Comparison of ENCODE assay signal across 8 mouse cellular contexts in genomic region chr10:97312978-97313377, GRCm38 (mm10).
A peak's percentile ranks its signal among the peaks of the same experiment; 100 is the strongest.
DNase-seq lines count a peak whose midpoint lies in the region; ATAC-seq and TF ChIP-seq lines count a peak whose summit lies in the region.

No protein-coding gene starts in this region.

- peak; percentile 88 for DNase-seq in ES-CJ7 (ENCODE audit: low read depth, low spot score)
- peak; percentile 94 for DNase-seq in cerebellum, adult 11-12 months
- peak; percentile 91 to 96 for DNase-seq in heart, postnatal 36 days
- DNase-seq in layer of hippocampus, adult 2 months (ENCODE audit: low spot score in 2 of 2): peak; percentile 92 to 97
- peak; percentile 99 for DNase-seq in lung, embryonic 14.5 days
- DNase-seq in thymus, adult 2 months: peak; percentile 90

- TF ChIP-seq CTCF in layer of hippocampus, adult 2 months (conservative IDR thresholded peaks at IDR 0.05): peak; percentile 90
- peak; percentile 91 for TF ChIP-seq CTCF in lung, embryonic 14.5 days (IDR thresholded peaks at IDR 0.05; ENCODE audit: low read depth)
- TF ChIP-seq CTCF in olfactory bulb, adult 2 months (IDR thresholded peaks at IDR 0.05; ENCODE audit: insufficient read depth, low read depth, low read length): peak; percentile 81
- peak; percentile 93 for TF ChIP-seq CTCF in thymus, adult 2 months (IDR thresholded peaks at IDR 0.05; ENCODE audit: borderline replicate concordance, control insufficient read depth, extremely low read depth, insufficient read depth, low read length, poor library complexity)

- WGBS in forebrain, embryonic 16.5 days: under 1% methylated on average over 17 of the region's 17 CpGs
- under 1% methylated on average over 17 of the region's 17 CpGs for whole genome bisulfite sequencing in lung, embryonic 14.5 days
- 0% methylated on average over 17 of the region's 17 CpGs for WGBS in olfactory bulb, adult 2 months
- whole genome bisulfite sequencing in thymus, adult 2 months: under 1% methylated on average over 17 of the region's 17 CpGs

- peak overlapping the region; percentile 41 for H3K4me3 ChIP-seq in forebrain, embryonic 16.5 days (replicated peaks; ENCODE audit: low read length)
- peak overlapping the region; percentile 80 for H3K4me3 ChIP-seq in layer of hippocampus, adult 2 months
- peak overlapping the region; percentile 46 for H3K4me3 ChIP-seq in lung, embryonic 14.5 days (ENCODE audit: low read depth, low read length)
- no peak overlapping the region for H3K4me3 ChIP-seq in olfactory bulb, adult 2 months (ENCODE audit: insufficient read depth, low read depth, low read length)
- no peak overlapping the region for H3K4me3 ChIP-seq in thymus, adult 2 months (ENCODE audit: control insufficient read depth, insufficient read depth, low read length)

- ATAC-seq in forebrain, embryonic 16.5 days: peak; percentile 96
- ATAC-seq in lung, embryonic 14.5 days (ENCODE audit: insufficient read depth): peak; percentile 87

- 0 out of 2 replicates have a peak, but pooled peaks cover 2% of the 10 kb centered on the region for H3K4me1 ChIP-seq in forebrain, embryonic 16.5 days (replicated peaks; ENCODE audit: control insufficient read depth, insufficient read depth, low read length)
- H3K4me1 ChIP-seq in lung, embryonic 14.5 days (ENCODE audit: insufficient read depth): 0 out of 2 replicates have a peak, but pooled peaks cover 9% of the 10 kb centered on the region
- H3K4me1 ChIP-seq in olfactory bulb, adult 2 months (ENCODE audit: control insufficient read depth, insufficient read depth, low read length): no peaks in the 10 kb centered on the region
- H3K4me1 ChIP-seq in thymus, adult 2 months (replicated peaks; ENCODE audit: control insufficient read depth, insufficient read depth, low read length): peaks cover 2% of the 10 kb centered on the region; the same call in 1 of the 2 replicates

- H3K4me2 ChIP-seq in forebrain, embryonic 16.5 days (ENCODE audit: low read length): peak overlapping the region; percentile 76
- H3K4me2 ChIP-seq in lung, embryonic 14.5 days: peak overlapping the region; percentile 88

- H3K9me3 ChIP-seq in forebrain, embryonic 16.5 days (ENCODE audit: control insufficient read depth, low read length): no peaks in the 10 kb centered on the region
- H3K9me3 ChIP-seq in lung, embryonic 14.5 days (ENCODE audit: low read depth, low read length): no peaks in the 10 kb centered on the region

- TF ChIP-seq POLR2A in olfactory bulb, adult 2 months (IDR thresholded peaks at IDR 0.05; ENCODE audit: insufficient read depth, low read depth, low read length): no peak
- TF ChIP-seq POLR2A in thymus, adult 2 months (IDR thresholded peaks at IDR 0.05; ENCODE audit: control insufficient read depth, extremely low read depth, insufficient read depth, low read length, poor library complexity): no peak

- peak overlapping the region; percentile 94 for H3K27ac ChIP-seq in forebrain, embryonic 16.5 days (ENCODE audit: low read length)
- H3K27ac ChIP-seq in layer of hippocampus, adult 2 months: peak overlapping the region; percentile 100
- peak overlapping the region; percentile 99 for H3K27ac ChIP-seq in lung, embryonic 14.5 days (ENCODE audit: low read depth)
- peak overlapping the region; percentile 99 for H3K27ac ChIP-seq in olfactory bulb, adult 2 months (ENCODE audit: insufficient read depth, low read depth, low read length)
- H3K27ac ChIP-seq in thymus, adult 2 months (ENCODE audit: control insufficient read depth, insufficient read depth, low read length): peak overlapping the region; percentile 98; the same call in 1 of the 2 replicates

- no peaks in the 10 kb centered on the region for H3K27me3 ChIP-seq in forebrain, embryonic 16.5 days (replicated peaks; ENCODE audit: control insufficient read depth, insufficient read depth, low read length)
- H3K27me3 ChIP-seq in lung, embryonic 14.5 days (ENCODE audit: insufficient read depth, low read length): no peaks in the 10 kb centered on the region
- H3K27me3 ChIP-seq in thymus, adult 2 months (ENCODE audit: control insufficient read depth, insufficient read depth, low read length): no peaks in the 10 kb centered on the region

- peak overlapping the region; percentile 64 for H3K9ac ChIP-seq in forebrain, embryonic 16.5 days (replicated peaks; ENCODE audit: low read depth, low read length)
- H3K9ac ChIP-seq in lung, embryonic 14.5 days: peak overlapping the region; percentile 69

- no peaks in the 10 kb centered on the region for H3K36me3 ChIP-seq in forebrain, embryonic 16.5 days (ENCODE audit: control insufficient read depth, insufficient read depth)
- no peaks in the 10 kb centered on the region for H3K36me3 ChIP-seq in lung, embryonic 14.5 days (ENCODE audit: insufficient read depth)
- no peaks in the 10 kb centered on the region for H3K36me3 ChIP-seq in thymus, adult 2 months (ENCODE audit: control insufficient read depth, insufficient read depth, low read length)

- intact Hi-C loops in heart, postnatal 36 days (cut with DNase I): loop anchor here (1.0 to 5.0 kb wide), 5 partner anchors 376 to 1180 kb away; no protein-coding TSS in a partner anchor

Comparison
In these comparisons a context has a peak if more than half of its experiments do, and no peak if none do; other contexts are left out.
1. H3K4me3 ChIP-seq: peak in forebrain, embryonic 16.5 days (single experiment), layer of hippocampus, adult 2 months (single experiment) and lung, embryonic 14.5 days (single experiment); none in olfactory bulb, adult 2 months (single experiment) and thymus, adult 2 months (single experiment).
2. Peak in every context shown above with its lines, with median percentiles within 50 percentile points of each other: DNase-seq, H3K27ac ChIP-seq and CTCF ChIP-seq.